Mouse (Mus musculus): ENCODE data around the gene Olfr1255.

Gene Olfr1255

DNA sequence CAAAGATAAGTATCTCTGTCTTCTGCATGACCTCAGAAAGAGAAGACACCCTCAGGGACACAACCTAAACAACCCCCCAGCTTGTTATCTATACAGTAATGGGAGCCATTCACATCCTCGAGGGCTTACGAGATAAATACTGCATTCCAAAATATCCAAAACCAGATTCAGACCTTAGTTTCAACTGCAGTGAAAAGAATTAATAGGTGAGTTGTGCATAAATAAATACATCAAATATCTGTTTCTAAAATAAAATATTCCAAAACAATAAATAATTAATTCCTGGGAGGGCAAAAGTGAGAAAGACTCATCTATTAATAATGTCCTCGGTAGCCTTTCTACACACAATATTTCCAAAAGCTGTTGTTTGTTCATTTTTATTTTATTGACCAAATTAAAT lies at the start of gene Olfr1255:
Olfr1255 (plus strand) TSS at position 301 of the 400 bp plus-strand sequence.
- DNase-seq: no peak

DNA sequence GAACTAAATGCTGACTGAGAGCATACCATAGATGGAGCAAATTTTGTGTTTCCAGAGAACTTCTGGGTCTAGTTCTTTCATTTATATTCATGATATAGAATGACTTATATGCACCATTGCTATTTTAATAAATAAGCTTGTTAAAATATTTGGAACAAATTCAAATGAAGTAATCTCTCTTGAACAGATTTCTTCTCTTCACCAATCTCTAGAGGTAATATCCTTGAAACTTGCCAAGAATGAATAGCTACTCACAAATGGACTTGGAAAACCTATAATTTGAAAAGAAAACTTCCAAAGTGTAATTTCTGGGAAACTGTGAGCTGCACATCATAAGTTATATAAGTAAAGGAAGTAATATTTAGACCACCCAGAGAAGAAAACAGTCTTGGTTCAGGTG lies 18.3 kb upstream of the Olfr1255 start, which contains the start of gene Olfr1254:
Olfr1254 (minus strand) TSS at position 101 of the 400 bp plus-strand sequence.
- DNase-seq: no peak

DNA sequence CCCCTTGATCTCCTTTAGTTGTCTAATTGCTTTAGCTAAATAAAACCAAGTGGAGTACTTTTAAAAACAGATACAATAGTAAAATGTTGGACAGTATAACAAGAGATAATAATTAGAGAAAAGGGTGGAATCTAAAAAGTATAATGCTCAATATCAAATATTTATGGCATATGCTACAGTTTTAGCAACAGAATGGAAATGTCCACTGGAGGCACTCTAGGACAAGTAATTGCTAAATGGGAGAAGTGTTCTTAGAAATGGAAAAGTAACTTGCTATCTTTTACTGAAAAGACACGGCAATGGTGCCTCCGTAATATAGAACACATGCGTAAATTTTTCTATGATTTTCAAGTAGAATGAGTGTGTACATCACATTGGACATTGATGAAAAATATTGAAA lies 12.3 kb upstream of the Olfr1255 start:
- DNase-seq: no peak

DNA sequence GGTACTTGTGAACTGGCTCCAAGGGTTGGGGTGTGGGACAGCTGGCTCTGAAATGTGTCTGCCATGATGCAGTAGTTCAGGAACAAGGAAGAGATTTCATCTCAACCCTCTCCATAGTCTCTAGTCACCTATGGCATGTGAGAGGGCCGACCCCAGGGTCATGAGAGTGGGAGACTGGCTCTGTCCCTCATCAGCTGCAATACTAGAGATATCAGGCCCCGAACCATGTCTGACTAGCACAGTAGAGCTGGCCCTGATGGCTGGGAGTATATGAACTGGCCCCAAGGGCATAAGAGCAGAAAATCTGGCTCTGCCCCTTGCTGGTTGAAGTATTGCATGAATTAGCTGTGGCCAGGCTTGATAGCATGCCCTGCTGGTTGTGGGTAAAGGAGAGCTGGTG lies 1.1 kb upstream of the Olfr1255 start:
- no peak for DNase-seq

DNA sequence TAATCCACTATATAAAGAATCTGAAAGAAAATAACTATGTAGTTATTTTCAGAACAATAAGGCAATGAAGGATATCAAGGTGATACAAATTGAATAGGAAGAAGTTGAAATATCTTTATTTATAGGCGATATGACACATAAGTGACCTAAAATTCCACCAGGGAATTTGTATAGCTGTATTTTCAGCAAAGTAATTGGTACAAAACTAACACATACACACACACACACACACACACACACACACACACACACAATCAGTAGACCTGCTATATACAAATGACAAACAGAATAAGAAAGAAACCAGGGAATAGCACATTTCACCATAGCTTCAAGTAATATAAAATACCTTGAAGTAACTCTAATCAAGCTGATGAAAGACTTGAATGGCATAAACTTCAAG lies 8.4 kb downstream of the Olfr1255 start:
- no peak for DNase-seq

DNA sequence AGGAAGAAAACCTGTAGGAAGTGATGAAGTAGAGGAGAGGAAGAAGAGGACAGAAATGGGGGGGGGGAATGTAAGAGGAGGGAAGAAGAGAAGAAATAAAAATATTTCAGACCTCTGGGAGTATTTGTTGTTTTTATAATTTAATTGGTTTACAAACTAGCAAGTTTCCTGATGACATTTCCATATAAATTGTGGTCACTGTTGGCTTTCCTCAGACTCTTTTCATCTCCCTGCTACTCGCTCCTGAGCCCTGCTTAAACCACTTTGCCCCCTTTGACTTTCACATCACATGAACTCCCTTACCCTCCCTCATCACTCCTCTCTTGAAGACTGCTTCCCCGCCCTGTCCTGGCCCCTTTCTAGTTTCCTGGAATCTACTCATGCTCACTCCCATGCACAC lies 29.6 kb downstream of the Olfr1255 start, which contains the start of gene Olfr1256:
Olfr1256 (minus strand) TSS at position 101 of the 400 bp plus-strand sequence.
- DNase-seq: no peak

DNA sequence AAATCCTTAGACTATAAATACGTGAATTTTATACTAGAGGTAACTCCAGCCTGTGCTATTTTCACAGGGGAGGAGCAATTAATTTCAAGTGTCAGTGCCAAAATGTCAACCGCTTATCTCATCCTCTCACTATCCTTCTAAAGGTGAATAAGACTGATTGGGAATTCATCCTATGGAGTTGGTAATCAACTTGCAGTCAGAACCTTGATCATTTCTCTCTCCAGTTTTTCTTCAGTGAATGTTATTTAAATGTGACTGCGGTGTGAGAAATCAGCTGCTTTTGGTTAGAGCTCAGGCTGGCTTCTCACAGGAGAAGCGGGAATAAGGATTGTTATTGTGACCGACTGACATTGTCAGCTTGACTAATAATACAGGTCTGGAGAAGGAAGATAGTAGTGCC lies 36.3 kb downstream of the Olfr1255 start, which contains the start of gene Olfr48:
Olfr48 (minus strand) TSS at position 101 of the 400 bp plus-strand sequence.
- DNase-seq: no peak

DNA sequence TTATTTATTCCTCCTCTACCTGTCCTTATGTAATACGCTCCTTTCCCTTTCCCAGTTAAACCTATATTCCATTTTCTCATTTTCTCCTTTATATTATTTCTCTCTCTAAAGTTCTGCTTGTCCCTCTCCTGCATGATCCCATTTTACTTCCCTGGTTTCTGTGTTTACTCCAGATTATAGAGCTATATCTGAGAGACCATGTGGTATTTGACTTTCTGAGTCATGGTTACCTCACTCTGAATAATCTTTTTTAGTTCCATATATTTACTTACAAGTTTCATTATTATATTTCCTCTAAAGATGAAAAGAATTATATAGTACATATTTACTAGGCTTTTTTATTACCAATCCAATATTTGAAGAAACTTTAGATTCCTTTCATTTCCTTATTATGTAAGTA lies 37.4 kb downstream of the Olfr1255 start:
- DNase-seq: no peak
